Mouse (Mus musculus): ENCODE results near the gene 7420426K07Rik.

GRCm38 (mm10) chr9:98952171-98953050 is 49.5 kb downstream of the 7420426K07Rik start:
- TF ChIP-seq CTCF (IDR thresholded peaks at IDR 0.05; ENCODE audit: low read depth, low read length) (no peak), POLR2AphosphoS5 (IDR thresholded peaks at IDR 0.05; ENCODE audit: insufficient replicate concordance, low read depth, low read length) (no peak), GATA1 (IDR thresholded peaks at IDR 0.05; ENCODE audit: borderline replicate concordance, low read length) (no peak), TAL1 (conservative IDR thresholded peaks at IDR 0.05; ENCODE audit: low read depth, low read length) (no peak)

All from G1E (cell line).